Mouse (Mus musculus): Measurements from ENCODE around the gene Krt28.

- no peak for TF ChIP-seq CTCF (IDR thresholded peaks at IDR 0.05; ENCODE audit: borderline replicate concordance, control insufficient read depth, extremely low read depth, insufficient read depth, low read length, poor library complexity)
- no peak for TF ChIP-seq POLR2A (IDR thresholded peaks at IDR 0.05; ENCODE audit: control insufficient read depth, extremely low read depth, insufficient read depth, low read length, poor library complexity)
Measured at GRCm38 (mm10) chr11:99396661-99397060, 22.0 kb upstream of the Krt28 start.

Measured in thymus, adult 2 months (tissue).